Mouse (Mus musculus): ENCODE data around the gene Tcf7l2.

GRCm38 (mm10) chr19:55702081-55702480 is 39.5 kb upstream of the Tcf7l2 start:
- no peak for TF ChIP-seq CTCF (IDR thresholded peaks at IDR 0.05; ENCODE audit: low read depth)
- no peak for TF ChIP-seq EP300 (IDR thresholded peaks at IDR 0.05; ENCODE audit: low read depth)

Data from heart, postnatal 0 days (tissue).